Mouse (Mus musculus) embryonic facial prominence, embryonic 13.5 days (tissue): ENCODE measurements around the gene Spred1. TPM values are rescaled to one million over a fixed set of nuclear protein-coding genes. Genes with fewer than 3 reads are reported as not detected.
"Not testable (repeated sequence)": the region's sequence is repeated elsewhere in the genome, so short reads cannot be mapped to it uniquely, and the experiment has no call there.

Experiments
- ATAC-seq: fragments of 200-750 bp; cut with Nextera tagmentation; 2 replicates; pipeline ENCODE4 v1.8.0; 2017; ENCODE audit warnings: low read depth; ENCODE audit not compliant: insufficient number of reproducible peaks, insufficient read depth, low FRiP score, low TSS enrichment
- H3K27ac ChIP-seq: fragments of 300-500 bp; sonication (generic); 2 replicates; pipeline ENCODE4 v1.5.1; 2015; ENCODE audit warnings: moderate library complexity, mild to moderate bottlenecking, inconsistent platforms
- H3K27me3 ChIP-seq: fragments of 300-500 bp; sonication (generic); 2 replicates; pipeline ENCODE4 v1.6.1; 2015; ENCODE audit warnings: mild to moderate bottlenecking, inconsistent platforms
- H3K36me3 ChIP-seq: fragments of 300-500 bp; sonication (generic); 2 replicates; pipeline ENCODE4 v1.6.1; 2015; ENCODE audit warnings: mild to moderate bottlenecking, inconsistent platforms
- H3K4me1 ChIP-seq: fragments of 300-500 bp; sonication (generic); 2 replicates; pipeline ENCODE4 v1.6.1; 2015; ENCODE audit warnings: inconsistent platforms
- H3K4me2 ChIP-seq: fragments of 300-500 bp; sonication (generic); 2 replicates; pipeline ENCODE4 v1.6.1; 2015; ENCODE audit warnings: moderate library complexity, mild to moderate bottlenecking, inconsistent platforms
- H3K4me3 ChIP-seq: fragments of 300-500 bp; sonication (generic); 2 replicates; pipeline ENCODE4 v1.5.1; 2015; ENCODE audit warnings: mild to moderate bottlenecking, inconsistent platforms
- H3K9ac ChIP-seq: fragments of 300-500 bp; sonication (generic); 2 replicates; pipeline ENCODE4 v1.6.1; 2015; ENCODE audit warnings: mild to moderate bottlenecking, inconsistent platforms
- H3K9me3 ChIP-seq: fragments of 300-500 bp; sonication (generic); 2 replicates; pipeline ENCODE4 v1.6.1; 2016; ENCODE audit warnings: inconsistent platforms
- WGBS: fragments of 180-500 bp; shearing (Covaris S2); methylation state at CpG from one replicate; pipeline ENCODE4 v1.1.7; 2015; ENCODE audit warnings: mixed read lengths; 5-methylcytosine and 5-hydroxymethylcytosine counted together
- polyA plus RNA-seq: library from polyadenylated mRNA; unstranded; fragments of >200 nt; fragmentation: Nextera tagmentation; extraction: Ambion mirVana; gene quantifications from 2 replicates; pipeline ENCODE4 v1.2.1, GENCODE M21; 2015

Spred1 gene
- polyA plus RNA-seq, 1 experiment from 2014 or later = 13.6 TPM

DNA sequence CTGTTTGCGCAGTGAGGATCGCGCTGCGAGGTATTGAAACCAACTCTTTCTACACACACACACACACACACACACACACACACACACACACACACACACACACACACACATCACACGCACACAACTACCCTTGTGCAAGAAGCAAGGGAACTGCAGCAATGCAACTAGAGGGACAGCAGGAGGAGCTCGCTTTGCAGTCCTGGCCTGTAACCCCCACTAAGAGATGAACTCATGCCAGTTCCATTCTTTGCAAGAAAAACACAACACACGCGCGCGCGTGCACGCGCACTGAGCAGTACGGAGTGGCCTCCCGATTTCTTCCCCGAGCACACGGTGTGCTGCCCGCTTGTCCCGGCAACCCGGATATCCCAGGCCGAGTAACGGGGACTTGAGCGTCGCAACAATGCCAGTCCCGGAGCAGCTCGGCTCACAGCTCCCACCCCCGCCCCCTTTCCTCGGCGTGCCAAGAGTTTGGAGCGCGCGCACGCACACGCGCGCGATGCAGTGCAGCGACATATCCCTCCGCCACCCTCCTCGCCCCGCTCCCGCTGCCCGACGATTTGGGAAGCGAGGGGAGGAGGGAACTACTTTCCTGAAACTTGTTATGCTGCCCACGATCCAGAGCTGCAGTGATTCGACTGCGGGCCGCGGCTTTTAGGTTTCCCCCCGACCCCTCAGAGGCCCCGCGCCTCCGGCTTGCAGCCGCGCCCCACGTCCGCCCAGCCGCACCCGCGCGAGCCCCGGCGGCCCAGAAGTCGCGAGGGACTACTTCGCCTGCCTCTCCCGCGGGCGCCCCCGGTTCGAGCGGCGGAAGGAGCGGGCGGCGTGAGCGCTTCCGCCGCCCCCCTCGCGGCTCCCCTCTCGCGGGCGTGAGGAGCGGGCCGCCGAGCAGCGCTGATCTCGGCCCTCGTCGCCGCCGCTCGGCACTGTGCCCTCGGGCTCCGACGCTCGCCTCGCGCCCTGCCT is 645 bp upstream of the Spred1 start:
- H3K9ac ChIP-seq = peak overlapping the region; percentile 100
- H3K27me3 ChIP-seq = no peaks in the 10 kb centered on the region
- H3K4me3 ChIP-seq = peak overlapping the region; percentile 91
- no peaks in the 10 kb centered on the region for H3K9me3 ChIP-seq
- H3K36me3 ChIP-seq = no peaks in the 10 kb centered on the region
- peak overlapping the region; percentile 73 for H3K4me2 ChIP-seq
- WGBS = 0% methylated on average over 92 of the region's 101 CpGs
- ATAC-seq = peak; percentile 82
- H3K4me1 ChIP-seq = peaks cover 16% of the 10 kb centered on the region
- peak overlapping the region; percentile 100 for H3K27ac ChIP-seq

DNA sequence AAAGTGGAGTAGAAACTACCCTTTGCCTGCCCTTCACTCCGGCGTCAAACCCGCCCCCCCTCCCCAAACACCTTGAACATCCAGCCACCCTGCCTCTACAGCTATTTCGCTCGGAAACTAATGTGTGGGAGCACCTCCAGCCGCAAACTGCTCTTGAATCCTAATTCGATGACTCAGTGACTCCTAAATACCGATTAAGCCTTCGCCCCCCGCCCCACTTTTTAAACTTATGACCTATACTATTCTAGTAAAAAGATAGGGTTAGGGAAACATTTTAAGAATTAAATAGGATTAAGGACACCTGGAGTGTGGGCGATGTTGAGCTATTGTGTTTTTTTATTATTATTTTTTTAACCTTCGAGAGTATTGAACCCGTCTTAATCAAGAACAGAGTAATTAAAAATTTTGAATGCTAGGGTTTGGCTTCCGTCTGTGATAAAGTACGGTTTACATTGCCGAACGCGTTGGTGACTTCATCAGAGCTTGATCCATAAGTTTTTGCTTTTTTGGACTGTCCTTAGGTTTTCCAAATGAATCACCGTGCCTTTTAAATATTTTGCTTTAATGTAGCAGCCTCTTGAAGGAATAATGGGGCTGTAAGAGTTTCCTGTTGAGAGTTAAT is 921 bp downstream of the Spred1 start:
- no peak for ATAC-seq
- Histone ChIP-seq H3K36me3 (no peaks in the 10 kb centered on the region), H3K4me3 (peak overlapping the region; percentile 91), H3K4me1 (peaks cover 19% of the 10 kb centered on the region), H3K27me3 (no peaks in the 10 kb centered on the region), H3K9me3 (no peaks in the 10 kb centered on the region), H3K27ac (peak overlapping the region; percentile 100), H3K9ac (peak overlapping the region; percentile 100), H3K4me2 (peak overlapping the region; percentile 73)
- WGBS = under 1% methylated on average over 19 of the region's 19 CpGs

DNA sequence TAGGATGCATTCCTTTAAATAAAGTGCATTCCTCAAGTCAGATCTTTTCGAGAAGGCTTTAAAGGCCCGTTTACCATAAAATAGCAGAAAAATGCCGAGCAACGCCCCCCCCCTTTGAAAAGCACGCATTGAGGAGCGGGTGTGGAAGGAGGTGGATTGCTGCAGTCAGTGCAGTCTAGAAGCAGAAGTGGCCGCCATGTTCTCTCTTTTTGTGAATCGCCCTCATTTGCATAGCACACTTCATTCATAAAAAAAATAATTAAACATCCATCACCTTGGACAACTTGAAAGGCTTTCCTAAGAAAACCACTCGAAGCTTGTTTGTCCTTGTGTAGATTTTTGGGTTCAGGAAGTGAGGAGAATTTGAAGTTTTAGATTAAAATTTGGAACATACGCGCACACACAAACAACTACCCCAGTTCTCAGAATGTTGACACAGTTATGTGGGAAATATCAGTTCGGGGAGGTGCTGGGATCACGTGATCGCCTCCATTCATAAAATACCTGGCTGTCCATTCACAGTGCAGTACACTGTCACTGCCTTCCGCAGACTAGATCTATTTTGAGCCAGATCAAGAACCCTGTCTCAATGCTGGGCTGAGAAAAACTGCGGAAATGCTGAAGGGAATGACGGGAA is 1.6 kb downstream of the Spred1 start:
- Histone ChIP-seq H3K4me2 (peak overlapping the region; percentile 73), H3K4me3 (peak overlapping the region; percentile 91), H3K9ac (peak overlapping the region; percentile 100), H3K9me3 (no peaks in the 10 kb centered on the region), H3K27ac (peak overlapping the region; percentile 48; the same call in 1 of the 2 replicates), H3K36me3 (peaks cover 3% of the 10 kb centered on the region; the same call in 1 of the 2 replicates), H3K4me1 (peaks cover 19% of the 10 kb centered on the region), H3K27me3 (no peaks in the 10 kb centered on the region)
- no peak for ATAC-seq
- WGBS = 3% methylated on average over 17 of the region's 17 CpGs

DNA sequence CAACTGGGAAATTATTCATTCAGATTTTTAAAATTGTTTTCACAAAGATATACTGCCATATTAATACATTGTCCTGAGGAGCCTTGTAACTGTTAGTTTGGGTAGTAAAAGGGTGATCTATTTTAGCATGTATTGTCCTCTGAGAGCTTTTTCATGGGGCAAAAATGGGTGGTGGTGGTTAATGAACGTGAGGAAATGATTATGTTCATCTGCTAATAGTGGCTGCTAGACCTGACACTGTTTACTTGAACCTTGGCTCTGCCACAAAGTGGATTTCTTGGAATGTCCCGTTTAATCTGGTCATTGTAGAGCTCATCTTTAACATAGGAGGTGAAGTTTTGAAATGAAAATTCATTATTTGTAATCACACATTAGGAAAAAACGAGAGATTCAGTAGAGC is 2.5 kb downstream of the Spred1 start:
- Histone ChIP-seq H3K4me3 (peak overlapping the region; percentile 91), H3K4me1 (peaks cover 22% of the 10 kb centered on the region), H3K27ac (no peak overlapping the region), H3K27me3 (no peaks in the 10 kb centered on the region), H3K9me3 (no peaks in the 10 kb centered on the region), H3K9ac (no peak overlapping the region), H3K36me3 (peaks cover 4% of the 10 kb centered on the region; the same call in 1 of the 2 replicates), H3K4me2 (peak overlapping the region; percentile 73)
- WGBS = 16% methylated on average over 3 of the region's 3 CpGs
- ATAC-seq = no peak

DNA sequence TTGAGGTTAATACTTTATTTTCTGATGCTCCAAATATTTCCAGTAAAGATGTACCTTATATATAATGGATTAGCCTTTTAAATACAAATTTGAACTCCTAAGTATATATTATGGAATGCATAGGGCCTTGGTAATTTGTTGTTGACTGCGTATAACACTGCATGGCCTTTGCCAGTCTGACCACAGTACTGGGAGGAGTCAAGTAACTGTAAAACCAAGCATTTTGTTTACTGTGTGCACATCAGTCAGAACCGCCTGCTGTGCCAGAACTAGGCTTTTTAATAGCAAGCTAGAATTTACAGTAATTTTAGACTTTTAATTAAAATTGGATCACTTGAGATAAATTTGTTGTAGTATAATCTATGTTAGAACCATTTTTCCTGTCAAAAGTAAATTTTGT is 3.7 kb downstream of the Spred1 start:
- ATAC-seq = no peak
- Histone ChIP-seq H3K4me2 (peak overlapping the region; percentile 40), H3K9me3 (no peaks in the 10 kb centered on the region), H3K27ac (no peak overlapping the region), H3K36me3 (peaks cover 4% of the 10 kb centered on the region; the same call in 1 of the 2 replicates), H3K4me3 (no peak overlapping the region), H3K4me1 (peaks cover 12% of the 10 kb centered on the region), H3K9ac (0 out of 2 replicates have a peak overlapping the region, but pooled peaks have one; percentile 44), H3K27me3 (no peaks in the 10 kb centered on the region)
- WGBS = 60% methylated on average over 2 of the region's 2 CpGs

DNA sequence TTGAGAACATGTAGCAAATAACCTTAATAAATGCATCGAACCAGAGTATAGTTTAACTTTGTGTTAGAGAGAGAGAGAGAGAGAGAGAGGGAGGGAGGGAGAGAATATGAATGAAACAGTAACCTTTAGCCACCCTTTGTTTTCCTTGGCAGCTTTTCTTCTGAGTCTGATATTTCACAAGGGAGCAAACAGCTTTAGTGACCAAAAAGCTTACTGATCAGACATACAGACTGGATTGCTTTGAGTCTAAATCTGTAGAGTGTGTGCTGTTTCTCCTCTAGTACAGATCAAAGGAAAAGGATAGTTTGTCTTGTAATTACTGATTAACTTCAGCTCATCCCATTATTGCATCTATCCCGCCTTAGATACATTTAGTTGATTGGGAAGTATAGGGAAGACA is 8.0 kb downstream of the Spred1 start:
- no peak for ATAC-seq
- no peak overlapping the region for H3K4me2 ChIP-seq
- WGBS = 80% methylated on average over 2 of the region's 2 CpGs
- H3K27ac ChIP-seq = no peak overlapping the region
- H3K4me1 ChIP-seq = peaks cover 9% of the 10 kb centered on the region
- peaks cover 8% of the 10 kb centered on the region; the same call in 1 of the 2 replicates for H3K36me3 ChIP-seq
- no peak overlapping the region for H3K9ac ChIP-seq
- H3K27me3 ChIP-seq = no peaks in the 10 kb centered on the region
- H3K9me3 ChIP-seq = no peaks in the 10 kb centered on the region
- no peak overlapping the region for H3K4me3 ChIP-seq

DNA sequence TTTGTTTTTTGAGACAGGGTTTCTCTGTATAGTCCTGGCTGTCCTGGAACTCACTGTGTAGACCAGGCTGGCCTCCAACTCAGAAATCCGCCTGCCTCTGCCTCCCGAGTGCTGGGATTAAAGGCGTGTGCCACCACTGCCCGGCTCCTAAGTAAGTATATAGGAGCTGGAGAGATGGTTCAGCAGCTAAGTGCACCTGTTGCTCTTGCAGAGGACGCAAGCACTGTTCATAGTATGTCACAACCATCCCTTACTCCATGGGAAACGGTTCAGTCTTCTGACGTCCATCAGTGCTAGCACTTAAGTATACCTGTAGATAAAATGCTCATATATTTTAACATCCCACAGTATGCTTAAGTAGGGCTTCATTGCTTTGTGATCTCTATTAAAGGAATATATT is 9.9 kb downstream of the Spred1 start:
- not testable (repeated sequence) for ATAC-seq, H3K4me2 ChIP-seq, H3K27me3 ChIP-seq, H3K9ac ChIP-seq, H3K4me1 ChIP-seq, H3K36me3 ChIP-seq, H3K4me3 ChIP-seq, H3K27ac ChIP-seq, H3K9me3 ChIP-seq
- 93% methylated on average over 7 of the region's 7 CpGs for WGBS

DNA sequence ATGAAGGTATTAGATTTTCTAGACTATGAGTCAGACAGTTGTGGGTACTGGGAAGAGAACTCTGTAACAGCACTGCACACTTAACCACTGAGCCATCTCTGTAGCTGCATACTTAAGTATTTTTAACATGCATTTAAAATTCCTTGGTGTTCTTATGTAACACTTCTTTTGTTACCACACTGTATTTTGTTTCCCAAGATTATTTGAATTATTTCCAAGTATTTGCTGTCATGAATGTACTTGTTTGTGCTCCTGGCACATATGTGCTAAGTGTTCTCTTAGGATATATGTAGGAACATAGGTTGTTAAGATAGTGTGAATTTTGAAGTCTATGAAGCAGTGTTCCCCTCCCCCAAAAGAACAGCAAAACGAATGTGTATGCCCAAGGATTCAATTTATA is 10.7 kb downstream of the Spred1 start:
- no peak overlapping the region for H3K9ac ChIP-seq
- ATAC-seq = no peak

DNA sequence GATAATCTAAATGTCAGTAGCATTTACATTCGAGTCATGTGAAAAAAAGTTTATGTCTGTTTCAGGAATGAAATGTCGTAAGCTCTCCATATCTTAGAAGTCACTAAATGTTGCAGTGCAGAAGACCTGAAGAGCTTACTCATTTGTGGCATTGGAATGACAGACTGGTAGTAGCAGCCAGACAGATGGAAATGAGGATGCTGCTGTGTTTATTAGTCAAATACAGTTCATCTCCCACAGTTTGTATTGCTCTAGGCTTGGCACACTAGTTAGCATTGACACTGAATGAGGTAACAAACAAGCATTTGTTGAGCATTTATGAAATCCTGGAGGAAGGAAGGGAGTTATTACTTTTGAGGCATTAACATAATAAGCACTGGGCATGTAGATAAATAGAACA is 12.4 kb downstream of the Spred1 start:
- WGBS = 88% methylated on average over 2 of the region's 2 CpGs
- no peaks in the 10 kb centered on the region for H3K9me3 ChIP-seq

More for the DNA sequence above, 10.7 kb downstream of the Spred1 start:
- Histone ChIP-seq H3K9me3 (no peaks in the 10 kb centered on the region), H3K4me3 (no peak overlapping the region), H3K4me1 (0 out of 2 replicates have a peak, but pooled peaks cover 3% of the 10 kb centered on the region), H3K27me3 (no peaks in the 10 kb centered on the region), H3K4me2 (no peak overlapping the region), H3K27ac (no peak overlapping the region), H3K36me3 (peaks cover 8% of the 10 kb centered on the region; the same call in 1 of the 2 replicates)
- WGBS = 72% methylated on average over 1 of the region's 1 CpGs

DNA sequence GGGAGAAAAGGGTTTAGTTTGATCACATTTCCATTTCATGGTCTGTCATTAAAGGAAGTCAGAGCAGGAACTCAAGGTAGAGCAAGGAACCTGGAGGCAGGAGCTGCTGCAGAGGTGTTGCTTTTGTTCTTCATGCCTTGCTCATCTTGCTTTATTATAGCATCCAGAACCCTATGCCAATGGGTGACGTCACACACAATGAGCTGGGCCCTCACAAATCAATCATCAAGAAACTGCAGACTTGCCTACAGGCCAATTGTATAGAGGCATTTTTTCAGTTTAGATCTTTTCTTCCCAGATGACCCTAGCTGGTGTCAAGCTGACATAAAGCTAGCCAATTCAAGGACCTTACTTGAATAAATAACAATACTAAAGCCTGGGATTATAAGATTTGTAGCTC is 16.6 kb downstream of the Spred1 start:
- H3K4me1 ChIP-seq = peaks cover 10% of the 10 kb centered on the region; the same call in 1 of the 2 replicates
- H3K27ac ChIP-seq = no peak overlapping the region
- H3K9ac ChIP-seq = no peak overlapping the region
- WGBS = 75% methylated on average over 1 of the region's 1 CpGs
- H3K36me3 ChIP-seq = no peaks in the 10 kb centered on the region
- H3K9me3 ChIP-seq = no peaks in the 10 kb centered on the region
- ATAC-seq = no peak
- H3K4me3 ChIP-seq = no peak overlapping the region
- H3K27me3 ChIP-seq = no peaks in the 10 kb centered on the region
- no peak overlapping the region for H3K4me2 ChIP-seq

More for the DNA sequence above, 12.4 kb downstream of the Spred1 start:
- no peaks in the 10 kb centered on the region for H3K27me3 ChIP-seq
- no peak for ATAC-seq
- H3K4me1 ChIP-seq = peaks cover 3% of the 10 kb centered on the region; the same call in 1 of the 2 replicates
- no peak overlapping the region for H3K4me2 ChIP-seq
- no peak overlapping the region for H3K9ac ChIP-seq
- no peak overlapping the region for H3K4me3 ChIP-seq
- H3K27ac ChIP-seq = no peak overlapping the region
- peaks cover 4% of the 10 kb centered on the region; the same call in 1 of the 2 replicates for H3K36me3 ChIP-seq

DNA sequence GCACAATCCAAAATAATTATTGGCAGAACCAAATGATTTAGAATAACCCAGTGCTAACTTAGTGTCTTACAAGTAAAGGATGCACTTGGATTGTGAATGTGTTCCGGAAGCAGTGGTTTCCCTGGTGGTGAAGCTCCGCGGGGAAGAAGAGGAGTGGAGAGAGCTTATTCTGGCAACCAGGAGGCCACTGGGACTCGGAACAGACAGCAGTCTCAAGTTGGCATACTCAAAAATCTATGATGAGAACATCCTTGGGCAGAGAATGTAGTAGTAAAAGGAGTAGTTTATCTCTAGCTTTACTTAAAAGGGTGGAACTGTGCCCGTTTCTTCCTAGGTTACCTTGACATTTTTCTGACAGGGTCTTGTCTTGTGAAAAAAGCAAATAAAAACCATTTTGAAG is 17.8 kb downstream of the Spred1 start:
- peaks cover 10% of the 10 kb centered on the region; the same call in 1 of the 2 replicates for H3K4me1 ChIP-seq
- no peak overlapping the region for H3K9ac ChIP-seq
- no peak for ATAC-seq
- H3K4me2 ChIP-seq = no peak overlapping the region
- H3K36me3 ChIP-seq = no peaks in the 10 kb centered on the region
- WGBS = 85% methylated on average over 5 of the region's 5 CpGs
- no peaks in the 10 kb centered on the region for H3K27me3 ChIP-seq
- H3K9me3 ChIP-seq = no peaks in the 10 kb centered on the region
- no peak overlapping the region for H3K4me3 ChIP-seq
- H3K27ac ChIP-seq = no peak overlapping the region
